Mouse (Mus musculus) MEL (cell line): ENCODE measurements around the gene Golga2. TPM values are rescaled to one million over a fixed set of nuclear protein-coding genes. Genes with fewer than 3 reads are reported as not detected.

Experiments
- DNase-seq: peaks from one replicate; pipeline ENCODE4 v3.0.0; 2011; ENCODE audit warnings: low read depth, low spot score
- H3K27ac ChIP-seq: 2 replicates; pipeline ENCODE4 v1.5.1; 2012; ENCODE audit warnings: low read depth, mild to moderate bottlenecking, control low read depth, low read length, moderate library complexity; ENCODE audit not compliant: control insufficient read depth
- H3K27me3 ChIP-seq, 2 experiments: fragments of 150-350 bp in 1 of 2; sonication (generic) in 1 of 2; 2 replicates each; pipeline ENCODE4 v1.6.1; 2012; ENCODE audit warnings: low read length in 2 of 2, mild to moderate bottlenecking in 2 of 2, improper control_type of control experiment in 1 of 2, moderate library complexity in 1 of 2; ENCODE audit not compliant: insufficient read depth in 2 of 2, control insufficient read depth in 1 of 2
- H3K36me3 ChIP-seq, 2 experiments: 2 replicates each; pipeline ENCODE4 v1.6.1; 2012 to 2014; ENCODE audit warnings: low read length in 2 of 2, improper control_type of control experiment in 1 of 2, inconsistent platforms in 1 of 2, mild to moderate bottlenecking in 1 of 2; ENCODE audit not compliant: insufficient read depth in 2 of 2, control insufficient read depth in 1 of 2
- H3K4me1 ChIP-seq, 2 experiments: fragments of 150-350 bp in 1 of 2; sonication (generic) in 1 of 2; 2 replicates each; pipeline ENCODE4 v1.6.1; 2012; ENCODE audit warnings: low read length in 2 of 2, improper control_type of control experiment in 1 of 2, mild to moderate bottlenecking in 1 of 2; ENCODE audit not compliant: insufficient read depth in 2 of 2, control insufficient read depth in 1 of 2
- H3K4me3 ChIP-seq, 2 experiments: fragments of 150-350 bp in 1 of 2; sonication (generic) in 1 of 2; 2 replicates each; pipeline ENCODE4 v1.5.1; 2012; ENCODE audit warnings: low read depth in 2 of 2, low read length in 2 of 2, mild to moderate bottlenecking in 2 of 2, moderate library complexity in 2 of 2, control low read depth in 1 of 2, improper control_type of control experiment in 1 of 2; ENCODE audit not compliant: control insufficient read depth in 1 of 2, insufficient read depth in 1 of 2
- H3K79me2 ChIP-seq: 2 replicates; pipeline ENCODE4 v1.6.1; 2012; ENCODE audit warnings: mild to moderate bottlenecking, low read length, moderate library complexity; ENCODE audit not compliant: control insufficient read depth, poor library complexity, insufficient read depth
- H3K9ac ChIP-seq: 2 replicates; pipeline ENCODE4 v1.6.1; 2012; ENCODE audit warnings: low read depth, mild to moderate bottlenecking, control low read depth, low read length, moderate library complexity; ENCODE audit not compliant: control insufficient read depth, poor library complexity, severe bottlenecking
- H3K9me3 ChIP-seq: fragments of 150-350 bp; sonication (generic); replicated peaks from 2 replicates; pipeline ENCODE4 v1.6.1; 2012; ENCODE audit warnings: mild to moderate bottlenecking, low read length, improper control_type of control experiment, moderate library complexity; ENCODE audit not compliant: insufficient read depth
- CTCF ChIP-seq, 3 experiments: IDR thresholded peaks in 2 of 3; conservative IDR thresholded peaks in 1 of 3; 2 replicates each; pipeline ENCODE4 v1.5.1; 2011 to 2012; ENCODE audit warnings: low read length in 3 of 3, low read depth in 2 of 3, mild to moderate bottlenecking in 2 of 3, improper control_type of control experiment in 1 of 3, inconsistent platforms in 1 of 3, mixed read lengths in 1 of 3, moderate library complexity in 1 of 3; ENCODE audit not compliant: control insufficient read depth in 1 of 3, insufficient read depth in 1 of 3, poor library complexity in 1 of 3, severe bottlenecking in 1 of 3
- GABPA ChIP-seq: IDR thresholded peaks from 2 replicates; pipeline ENCODE4 v1.6.1; 2012; ENCODE audit warnings: low read depth, mild to moderate bottlenecking, inconsistent platforms, low read length, improper control_type of control experiment, moderate library complexity
- HCFC1 ChIP-seq: IDR thresholded peaks from 2 replicates; pipeline ENCODE4 v1.6.1; 2012; ENCODE audit warnings: low read depth, mild to moderate bottlenecking, inconsistent platforms, low read length, improper control_type of control experiment, moderate library complexity
- MAFK ChIP-seq: IDR thresholded peaks from 2 replicates; pipeline ENCODE4 v1.6.1; 2011; ENCODE audit warnings: low read depth, mild to moderate bottlenecking, low read length, improper control_type of control experiment, borderline replicate concordance
- MEF2A ChIP-seq: IDR thresholded peaks from 2 replicates; pipeline ENCODE4 v1.6.1; 2014; ENCODE audit warnings: low read depth, mild to moderate bottlenecking, inconsistent platforms, low read length, improper control_type of control experiment; ENCODE audit not compliant: poor library complexity, insufficient replicate concordance, severe bottlenecking; ENCODE audit errors: extremely low read depth
- MYB ChIP-seq: IDR thresholded peaks from 2 replicates; pipeline ENCODE4 v1.6.1; 2011; ENCODE audit warnings: mild to moderate bottlenecking, low read depth, low read length, improper control_type of control experiment
- POLR2A ChIP-seq, 2 experiments: IDR thresholded peaks; 2 replicates each; pipeline ENCODE4 v1.6.1; 2011 to 2012; ENCODE audit warnings: low read length in 2 of 2, mild to moderate bottlenecking in 2 of 2, control low read depth in 1 of 2, improper control_type of control experiment in 1 of 2, low read depth in 1 of 2, moderate library complexity in 1 of 2; ENCODE audit not compliant: control insufficient read depth in 1 of 2, insufficient read depth in 1 of 2, poor library complexity in 1 of 2
- POLR2AphosphoS5 ChIP-seq: IDR thresholded peaks from 2 replicates; pipeline ENCODE4 v1.6.1; 2012; ENCODE audit warnings: low read depth, borderline replicate concordance, mild to moderate bottlenecking, inconsistent platforms, low read length, moderate library complexity, mixed read lengths
- RAD21 ChIP-seq: IDR thresholded peaks from 2 replicates; pipeline ENCODE4 v1.6.1; 2011; ENCODE audit warnings: mild to moderate bottlenecking, low read depth, low read length, improper control_type of control experiment
- SIN3A ChIP-seq: IDR thresholded peaks from 2 replicates; pipeline ENCODE4 v1.6.1; 2012; ENCODE audit warnings: low read length, improper control_type of control experiment, inconsistent platforms
- SMC3 ChIP-seq: IDR thresholded peaks from 2 replicates; pipeline ENCODE4 v1.6.1; 2011; ENCODE audit warnings: low read depth, low read length, improper control_type of control experiment
- TBP ChIP-seq: IDR thresholded peaks from 2 replicates; pipeline ENCODE4 v1.8.0; 2011; ENCODE audit warnings: low read depth, low read length, improper control_type of control experiment
- polyA plus RNA-seq, 2 experiments: library from polyadenylated mRNA; stranded (reverse) in 1 of 2; unstranded in 1 of 2; fragments of >175 nt in 1 of 2; fragments of >200 nt in 1 of 2; gene quantifications; 2 replicates each; pipeline versions ENCODE4 v1.2.1 to v1.2.4; 2012; ENCODE audit warnings: low replicate concordance in 2 of 2, low read depth in 1 of 2; ENCODE audit not compliant: insufficient read length in 2 of 2, insufficient read depth in 1 of 2, missing spikeins in 1 of 2
- total RNA-seq: library from RNA; depleted of rRNA; stranded (reverse); fragments of 300-350 nt; gene quantifications from 2 replicates; pipeline ENCODE4 v1.2.3, GENCODE M21; 2012

The Golga2 gene
- total and polyA plus RNA-seq, 3 experiments, result 20.3 to 38.6 TPM; not detected in 1

- peaks cover 2 to 3% of the 10 kb centered on the region in 2 experiments; a peak in 2 of 4 replicates for H3K4me1 ChIP-seq
- DNase-seq, result no peak
- H3K27ac ChIP-seq, result no peak overlapping the region
- no peaks in the 10 kb centered on the region for H3K9me3 ChIP-seq
- no peak overlapping the region for H3K4me3 ChIP-seq
- H3K27me3 ChIP-seq, result no peaks in the 10 kb centered on the region
- H3K36me3 ChIP-seq, result no peaks in the 10 kb centered on the region
- H3K9ac ChIP-seq, result no peak overlapping the region
- H3K79me2 ChIP-seq, result no peaks in the 10 kb centered on the region
- TF ChIP-seq HCFC1 (no peak), TBP (no peak), POLR2A (IDR thresholded peaks at IDR 0.05; ENCODE audit: control insufficient read depth in 1 of 2, insufficient read depth in 1 of 2, low read depth in 1 of 2, low read length in 2 of 2, poor library complexity in 1 of 2) (no peak), MAFK (no peak), SIN3A (no peak), GABPA (no peak), POLR2AphosphoS5 (no peak), MYB (no peak), MEF2A (no peak)
Observed at GRCm38 (mm10) chr2:32307247-32307798, 20.1 kb downstream of the Golga2 start.

GRCm38 (mm10) chr2:32307941-32308760 is 21.0 kb downstream of the Golga2 start:
- Histone ChIP-seq H3K27ac (no peak overlapping the region), H3K9me3 (no peaks in the 10 kb centered on the region), H3K4me3 (no peak overlapping the region), H3K27me3 (no peaks in the 10 kb centered on the region), H3K4me1 (peaks cover 2 to 3% of the 10 kb centered on the region in 2 experiments; a peak in 2 of 4 replicates), H3K36me3 (no peaks in the 10 kb centered on the region), H3K79me2 (no peaks in the 10 kb centered on the region), H3K9ac (no peak overlapping the region)
- TF ChIP-seq SIN3A (no peak), CTCF (IDR thresholded peaks at IDR 0.05 in 2 of 3, conservative IDR thresholded peaks at IDR 0.05 in 1 of 3; ENCODE audit: control insufficient read depth in 1 of 3, insufficient read depth in 1 of 3, low read depth in 2 of 3, low read length in 3 of 3, poor library complexity in 1 of 3, severe bottlenecking in 1 of 3) (peak; percentile 78 to 98 (median 83)), HCFC1 (no peak), SMC3 (peak; percentile 51), RAD21 (peak; percentile 17)
- DNase-seq, result peak; percentile 80
